Mouse (Mus musculus): ENCODE results near the gene Cfap73. TPM values are rescaled to one million over a fixed set of nuclear protein-coding genes. Genes with fewer than 3 reads are reported as not detected.

The Cfap73 gene
- polyA plus RNA-seq, 1 experiment = not detected

DNA sequence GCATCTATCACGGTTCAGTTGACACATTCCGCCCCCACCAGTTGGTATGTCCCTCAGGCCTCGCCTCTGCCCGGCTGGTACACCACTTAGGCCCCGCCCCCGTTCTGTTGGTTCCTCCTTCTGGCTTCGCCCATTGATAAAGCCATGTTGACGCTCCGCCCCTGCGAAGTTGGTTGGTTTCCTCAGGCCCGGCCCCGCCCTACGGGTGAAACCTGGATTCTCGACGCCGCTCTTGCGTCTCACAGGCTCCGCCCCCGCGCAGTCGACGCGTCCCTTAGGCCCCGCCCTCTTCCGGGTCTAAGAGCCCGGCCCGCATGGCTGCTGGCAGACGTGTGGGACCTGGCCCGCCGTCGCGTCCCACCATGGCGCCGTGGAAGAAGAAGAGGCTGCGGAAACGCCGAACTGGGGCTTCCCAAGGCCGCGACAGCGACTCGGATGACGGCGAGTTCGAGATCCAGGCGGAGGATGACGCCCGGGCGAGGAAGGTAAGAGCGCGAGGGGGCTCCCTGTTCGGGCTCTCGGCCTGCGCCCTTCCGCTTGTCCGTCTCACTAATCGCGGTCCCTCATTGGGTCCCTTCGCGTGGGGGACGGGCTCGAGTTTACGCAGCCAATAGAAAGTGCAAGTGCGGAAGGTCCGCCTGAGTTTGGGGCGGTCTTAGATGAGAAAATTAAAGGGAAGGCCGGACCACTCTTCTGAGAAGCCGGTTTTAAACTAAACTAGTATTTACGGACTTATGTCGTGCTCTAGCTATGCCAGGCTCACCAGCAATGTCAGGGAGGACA is 21.0 kb downstream of the Cfap73 start:
- TF ChIP-seq POLR2A (IDR thresholded peaks at IDR 0.05; ENCODE audit: insufficient read depth, low read length) (peak; percentile 65), CTCF (IDR thresholded peaks at IDR 0.05; ENCODE audit: low read depth, low read length) (no peak), EP300 (IDR thresholded peaks at IDR 0.05; ENCODE audit: insufficient read depth, low read depth, low read length) (no peak)
- Histone ChIP-seq H3K27me3 (ENCODE audit: control insufficient read depth, insufficient read depth, low read length, poor library complexity, severe bottlenecking) (no peaks in the 10 kb centered on the region), H3K4me3 (ENCODE audit: low read depth, low read length) (peak overlapping the region; percentile 98), H3K9ac (ENCODE audit: low read depth, poor library complexity, severe bottlenecking) (peak overlapping the region; percentile 69), H3K36me3 (ENCODE audit: control insufficient read depth, insufficient read depth, low read length, poor library complexity, severe bottlenecking) (peaks cover 4% of the 10 kb centered on the region), H3K27ac (ENCODE audit: insufficient read depth, low read length) (peak overlapping the region; percentile 38; the same call in 1 of the 2 replicates), H3K9me3 (replicated peaks; ENCODE audit: control insufficient read depth, insufficient read depth, low read length, poor library complexity, severe bottlenecking) (no peaks in the 10 kb centered on the region), H3K4me1 (ENCODE audit: control insufficient read depth, insufficient read depth, low read length) (no peaks in the 10 kb centered on the region)

DNA sequence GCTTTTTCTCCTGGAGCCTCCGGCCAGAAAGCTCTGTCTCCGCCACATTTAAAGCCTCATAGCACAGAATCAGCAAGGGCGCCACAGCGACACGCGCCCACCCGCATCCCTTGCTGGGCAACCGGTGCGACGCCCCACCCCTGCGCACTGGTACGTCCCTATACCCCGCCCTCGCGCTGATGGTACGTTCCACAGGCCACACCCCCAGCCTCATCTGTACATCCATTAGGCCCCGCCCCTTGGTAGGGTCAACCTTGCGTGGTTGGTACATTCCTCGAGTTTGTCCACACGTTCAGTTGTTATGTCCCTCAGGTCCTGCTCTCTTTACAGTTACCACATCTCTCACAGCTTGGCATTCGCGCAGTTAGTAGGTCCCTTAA is 21.6 kb downstream of the Cfap73 start, which contains the start of the genes Rita1 and Ddx54:
TSS of gene Rita1 (minus strand) at position 148 of the 380 bp plus-strand sequence.
TSS of gene Ddx54 (plus strand) at position 298 of the 380 bp plus-strand sequence.
- Histone ChIP-seq H3K9ac (ENCODE audit: low read depth, poor library complexity, severe bottlenecking) (peak within 1 kb of the TSS; percentile 69), H3K9me3 (replicated peaks; ENCODE audit: control insufficient read depth, insufficient read depth, low read length, poor library complexity, severe bottlenecking) (no peaks in the 10 kb centered on the region), H3K27ac (ENCODE audit: insufficient read depth, low read length) (peak within 1 kb of the TSS; percentile 38; the same call in 1 of the 2 replicates), H3K4me1 (ENCODE audit: control insufficient read depth, insufficient read depth, low read length) (no peaks in the 10 kb centered on the region), H3K36me3 (ENCODE audit: control insufficient read depth, insufficient read depth, low read length, poor library complexity, severe bottlenecking) (peaks cover 3% of the 10 kb centered on the region; the same call in 1 of the 2 replicates), H3K4me3 (ENCODE audit: low read depth, low read length) (peak within 1 kb of the TSS; percentile 98), H3K27me3 (ENCODE audit: control insufficient read depth, insufficient read depth, low read length, poor library complexity, severe bottlenecking) (no peaks in the 10 kb centered on the region)
- TF ChIP-seq CTCF (IDR thresholded peaks at IDR 0.05; ENCODE audit: low read depth, low read length) (no peak), POLR2A (IDR thresholded peaks at IDR 0.05; ENCODE audit: insufficient read depth, low read length) (peak; percentile 48), EP300 (IDR thresholded peaks at IDR 0.05; ENCODE audit: insufficient read depth, low read depth, low read length) (peak; percentile 73)

DNA sequence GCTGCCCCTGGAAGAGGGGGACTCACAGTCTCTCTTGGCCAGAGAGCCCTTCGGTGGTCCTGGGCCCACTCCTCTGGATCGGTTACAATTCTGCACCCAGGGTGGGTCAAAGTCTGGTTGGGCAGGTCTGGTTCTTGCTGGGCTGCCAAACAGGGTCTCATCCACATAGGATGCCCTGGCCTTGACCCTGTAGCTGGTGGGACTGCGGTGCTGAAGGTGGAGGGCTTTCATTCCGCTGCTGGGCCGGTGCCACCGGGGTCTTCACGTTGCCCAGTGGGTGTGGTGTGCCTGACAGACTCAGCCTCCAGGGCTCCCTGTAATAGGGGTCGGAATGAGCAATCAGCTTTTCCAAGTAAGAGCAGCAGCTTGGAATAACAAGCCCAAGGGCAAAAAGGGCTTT is 22.6 kb downstream of the Cfap73 start:
- no peak overlapping the region for H3K27ac ChIP-seq (ENCODE audit: insufficient read depth, low read length)
- no peak for TF ChIP-seq POLR2A (IDR thresholded peaks at IDR 0.05; ENCODE audit: insufficient read depth, low read length)
- no peak for TF ChIP-seq EP300 (IDR thresholded peaks at IDR 0.05; ENCODE audit: insufficient read depth, low read depth, low read length)
- TF ChIP-seq CTCF (IDR thresholded peaks at IDR 0.05; ENCODE audit: low read depth, low read length) = no peak
- H3K9ac ChIP-seq (ENCODE audit: low read depth, poor library complexity, severe bottlenecking) = peak overlapping the region; percentile 24

DNA sequence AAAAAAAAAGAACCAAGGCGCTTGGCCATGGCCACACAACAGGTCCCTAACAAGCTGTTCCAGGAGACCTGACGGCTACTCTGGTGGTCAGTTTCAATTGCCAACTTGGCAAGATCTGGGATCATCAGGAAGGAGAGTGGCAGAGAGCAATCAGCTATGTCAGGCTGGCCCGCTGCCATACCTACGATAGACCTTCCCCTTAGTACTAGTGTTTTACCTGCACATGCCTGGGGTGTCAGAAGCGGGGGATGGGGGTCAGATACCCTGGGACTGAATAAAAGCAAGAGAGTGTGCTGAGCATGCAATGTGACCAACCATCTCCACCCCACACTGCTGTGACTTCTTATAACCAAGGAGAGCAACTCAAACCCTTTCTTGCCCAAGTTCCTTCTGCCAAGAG is 23.1 kb downstream of the Cfap73 start:
- H3K4me1 ChIP-seq (ENCODE audit: control insufficient read depth, insufficient read depth, low read length) = peaks cover 3% of the 10 kb centered on the region
- TF ChIP-seq POLR2A (IDR thresholded peaks at IDR 0.05; ENCODE audit: insufficient read depth, low read length) (no peak), EP300 (IDR thresholded peaks at IDR 0.05; ENCODE audit: insufficient read depth, low read depth, low read length) (no peak), CTCF (IDR thresholded peaks at IDR 0.05; ENCODE audit: low read depth, low read length) (no peak)
- H3K9ac ChIP-seq (ENCODE audit: low read depth, poor library complexity, severe bottlenecking) = no peak overlapping the region
- H3K27me3 ChIP-seq (ENCODE audit: control insufficient read depth, insufficient read depth, low read length, poor library complexity, severe bottlenecking) = no peaks in the 10 kb centered on the region
- H3K36me3 ChIP-seq (ENCODE audit: control insufficient read depth, insufficient read depth, low read length, poor library complexity, severe bottlenecking) = no peaks in the 10 kb centered on the region
- no peak overlapping the region for H3K27ac ChIP-seq (ENCODE audit: insufficient read depth, low read length)
- H3K9me3 ChIP-seq (replicated peaks; ENCODE audit: control insufficient read depth, insufficient read depth, low read length, poor library complexity, severe bottlenecking) = no peaks in the 10 kb centered on the region
- H3K4me3 ChIP-seq (ENCODE audit: low read depth, low read length) = no peak overlapping the region

More for the DNA sequence above, 22.6 kb downstream of the Cfap73 start:
- Histone ChIP-seq H3K9me3 (replicated peaks; ENCODE audit: control insufficient read depth, insufficient read depth, low read length, poor library complexity, severe bottlenecking) (no peaks in the 10 kb centered on the region), H3K36me3 (ENCODE audit: control insufficient read depth, insufficient read depth, low read length, poor library complexity, severe bottlenecking) (no peaks in the 10 kb centered on the region), H3K27me3 (ENCODE audit: control insufficient read depth, insufficient read depth, low read length, poor library complexity, severe bottlenecking) (no peaks in the 10 kb centered on the region), H3K4me1 (ENCODE audit: control insufficient read depth, insufficient read depth, low read length) (no peaks in the 10 kb centered on the region), H3K4me3 (ENCODE audit: low read depth, low read length) (peak overlapping the region; percentile 76)

DNA sequence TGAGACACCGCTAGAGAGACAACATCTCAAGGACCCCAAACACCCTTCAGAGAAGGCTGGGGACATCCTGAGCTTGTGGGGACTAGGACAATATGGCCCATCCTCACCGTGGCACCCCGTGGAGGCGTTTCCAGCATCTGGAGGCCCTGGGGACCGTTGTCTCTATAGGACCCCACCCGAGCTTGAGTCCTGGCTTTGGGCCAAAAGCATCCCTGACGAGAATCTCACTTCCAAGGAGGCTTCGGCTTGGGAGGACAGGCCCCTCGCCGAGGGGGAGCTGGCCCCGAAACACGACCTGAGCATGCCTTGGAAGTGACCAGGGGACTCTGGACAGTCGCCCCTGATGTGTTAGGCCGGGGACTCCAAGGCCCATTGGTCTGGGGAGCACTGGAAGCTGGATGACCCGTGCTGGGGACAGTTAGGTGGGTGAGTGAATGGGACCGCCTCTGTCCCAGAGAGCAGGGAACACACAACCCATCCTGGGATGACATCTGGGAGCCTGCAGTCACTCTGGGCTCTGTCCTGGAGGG is 24.7 kb downstream of the Cfap73 start:
- H3K9me3 ChIP-seq (replicated peaks; ENCODE audit: control insufficient read depth, insufficient read depth, low read length, poor library complexity, severe bottlenecking) = no peaks in the 10 kb centered on the region
- no peaks in the 10 kb centered on the region for H3K36me3 ChIP-seq (ENCODE audit: control insufficient read depth, insufficient read depth, low read length, poor library complexity, severe bottlenecking)
- no peak overlapping the region for H3K9ac ChIP-seq (ENCODE audit: low read depth, poor library complexity, severe bottlenecking)
- no peaks in the 10 kb centered on the region for H3K27me3 ChIP-seq (ENCODE audit: control insufficient read depth, insufficient read depth, low read length, poor library complexity, severe bottlenecking)
- no peak overlapping the region for H3K4me3 ChIP-seq (ENCODE audit: low read depth, low read length)
- H3K27ac ChIP-seq (ENCODE audit: insufficient read depth, low read length) = no peak overlapping the region
- H3K4me1 ChIP-seq (ENCODE audit: control insufficient read depth, insufficient read depth, low read length) = peaks cover 3% of the 10 kb centered on the region
- TF ChIP-seq CTCF (IDR thresholded peaks at IDR 0.05; ENCODE audit: low read depth, low read length) (no peak), EP300 (IDR thresholded peaks at IDR 0.05; ENCODE audit: insufficient read depth, low read depth, low read length) (no peak), POLR2A (IDR thresholded peaks at IDR 0.05; ENCODE audit: insufficient read depth, low read length) (no peak)

DNA sequence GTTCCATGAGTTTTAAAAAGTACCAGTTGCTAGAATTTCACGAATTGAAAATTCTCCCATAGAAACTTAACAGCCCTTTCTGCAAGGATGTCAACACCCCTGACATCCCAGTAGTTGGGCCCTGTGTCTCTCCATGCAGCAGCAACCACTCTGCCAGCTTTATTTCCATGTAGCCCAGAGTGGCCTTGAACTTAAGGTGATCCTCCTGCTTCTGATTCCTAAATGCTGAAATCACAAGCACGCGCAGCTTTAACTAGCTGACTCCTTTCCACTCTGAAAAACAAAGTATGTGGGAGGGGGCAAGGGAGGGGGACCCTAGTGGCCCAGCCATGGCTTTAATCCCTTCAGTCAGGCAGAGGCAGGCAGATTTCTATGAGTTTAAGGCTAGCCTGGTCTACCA is 26.7 kb downstream of the Cfap73 start:
- Histone ChIP-seq H3K27me3 (ENCODE audit: control insufficient read depth, insufficient read depth, low read length, poor library complexity, severe bottlenecking) (no peaks in the 10 kb centered on the region), H3K4me3 (ENCODE audit: low read depth, low read length) (no peak overlapping the region), H3K9me3 (replicated peaks; ENCODE audit: control insufficient read depth, insufficient read depth, low read length, poor library complexity, severe bottlenecking) (no peaks in the 10 kb centered on the region), H3K36me3 (ENCODE audit: control insufficient read depth, insufficient read depth, low read length, poor library complexity, severe bottlenecking) (no peaks in the 10 kb centered on the region), H3K9ac (ENCODE audit: low read depth, poor library complexity, severe bottlenecking) (no peak overlapping the region), H3K4me1 (ENCODE audit: control insufficient read depth, insufficient read depth, low read length) (peaks cover 3% of the 10 kb centered on the region), H3K27ac (ENCODE audit: insufficient read depth, low read length) (no peak overlapping the region)
- TF ChIP-seq CTCF (IDR thresholded peaks at IDR 0.05; ENCODE audit: low read depth, low read length) (no peak), POLR2A (IDR thresholded peaks at IDR 0.05; ENCODE audit: insufficient read depth, low read length) (no peak), EP300 (IDR thresholded peaks at IDR 0.05; ENCODE audit: insufficient read depth, low read depth, low read length) (no peak)
